Mouse (Mus musculus): ENCODE results near the gene Ptpn1. TPM values are rescaled to one million over a fixed set of nuclear protein-coding genes. Genes with fewer than 3 reads are reported as not detected.

Ptpn1 gene
- polyA plus RNA-seq, 1 experiment from 2014 or later = 96.9 TPM

GRCm38 (mm10) chr2:167903242-167903952 lies 28.5 kb upstream of the Ptpn1 start:
- WGBS = 85% methylated on average over 11 of the region's 11 CpGs
- Histone ChIP-seq H3K4me1 (peaks cover 8% of the 10 kb centered on the region), H3K9ac (no peak overlapping the region), H3K27me3 (peaks cover 6% of the 10 kb centered on the region), H3K4me2 (replicated peaks) (no peak overlapping the region), H3K9me3 (replicated peaks) (no peaks in the 10 kb centered on the region), H3K27ac (no peak overlapping the region), H3K36me3 (no peaks in the 10 kb centered on the region), H3K4me3 (no peak overlapping the region)
- no peak for ATAC-seq (ENCODE audit: low FRiP score)

- Histone ChIP-seq H3K9ac (no peak overlapping the region), H3K27ac (no peak overlapping the region), H3K4me3 (no peak overlapping the region), H3K9me3 (replicated peaks) (no peaks in the 10 kb centered on the region), H3K4me2 (replicated peaks) (no peak overlapping the region), H3K27me3 (peaks cover 6% of the 10 kb centered on the region), H3K4me1 (peaks cover 6% of the 10 kb centered on the region), H3K36me3 (no peaks in the 10 kb centered on the region)
- 84% methylated on average over 12 of the region's 12 CpGs for WGBS
- ATAC-seq (ENCODE audit: low FRiP score) = no peak
Measured at GRCm38 (mm10) chr2:167904621-167905367, 27.1 kb upstream of the Ptpn1 start.

GRCm38 (mm10) chr2:167905561-167905960 lies 26.3 kb upstream of the Ptpn1 start:
- WGBS = 54% methylated on average over 8 of the region's 8 CpGs
- no peaks in the 10 kb centered on the region for H3K4me1 ChIP-seq
- H3K27ac ChIP-seq = no peak overlapping the region
- H3K4me3 ChIP-seq = no peak overlapping the region
- H3K9me3 ChIP-seq (replicated peaks) = no peaks in the 10 kb centered on the region
- H3K27me3 ChIP-seq = peaks cover 6% of the 10 kb centered on the region
- no peaks in the 10 kb centered on the region for H3K36me3 ChIP-seq
- no peak overlapping the region for H3K9ac ChIP-seq
- ATAC-seq (ENCODE audit: low FRiP score) = no peak
- no peak overlapping the region for H3K4me2 ChIP-seq (replicated peaks)

- H3K36me3 ChIP-seq = no peaks in the 10 kb centered on the region
- no peak overlapping the region for H3K27ac ChIP-seq
- H3K4me2 ChIP-seq (replicated peaks) = no peak overlapping the region
- H3K9me3 ChIP-seq (replicated peaks) = no peaks in the 10 kb centered on the region
- no peak overlapping the region for H3K4me3 ChIP-seq
- no peaks in the 10 kb centered on the region for H3K4me1 ChIP-seq
- no peak overlapping the region for H3K9ac ChIP-seq
- peaks cover 6% of the 10 kb centered on the region for H3K27me3 ChIP-seq
- ATAC-seq (ENCODE audit: low FRiP score) = no peak
Measured at GRCm38 (mm10) chr2:167906729-167907128, 25.1 kb upstream of the Ptpn1 start.

- Histone ChIP-seq H3K9me3 (replicated peaks) (no peaks in the 10 kb centered on the region), H3K4me3 (no peak overlapping the region), H3K9ac (no peak overlapping the region), H3K4me2 (replicated peaks) (no peak overlapping the region), H3K27me3 (no peaks in the 10 kb centered on the region), H3K4me1 (no peaks in the 10 kb centered on the region), H3K27ac (no peak overlapping the region), H3K36me3 (no peaks in the 10 kb centered on the region)
- 76% methylated on average over 11 of the region's 11 CpGs for WGBS
- ATAC-seq (ENCODE audit: low FRiP score) = no peak
Measured at GRCm38 (mm10) chr2:167909531-167910177, 22.2 kb upstream of the Ptpn1 start.

- Histone ChIP-seq H3K27ac (no peak overlapping the region), H3K4me1 (no peaks in the 10 kb centered on the region), H3K4me2 (replicated peaks) (no peak overlapping the region), H3K4me3 (no peak overlapping the region), H3K36me3 (no peaks in the 10 kb centered on the region), H3K9ac (no peak overlapping the region), H3K27me3 (no peaks in the 10 kb centered on the region), H3K9me3 (replicated peaks) (no peaks in the 10 kb centered on the region)
- 72% methylated on average over 3 of the region's 3 CpGs for WGBS
- ATAC-seq (ENCODE audit: low FRiP score) = no peak
Measured at GRCm38 (mm10) chr2:167910178-167910540, 21.7 kb upstream of the Ptpn1 start.

GRCm38 (mm10) chr2:167911511-167911910 lies 20.3 kb upstream of the Ptpn1 start:
- Histone ChIP-seq H3K36me3 (no peaks in the 10 kb centered on the region), H3K9me3 (replicated peaks) (no peaks in the 10 kb centered on the region), H3K27me3 (no peaks in the 10 kb centered on the region), H3K4me3 (no peak overlapping the region), H3K4me1 (no peaks in the 10 kb centered on the region), H3K9ac (no peak overlapping the region), H3K4me2 (replicated peaks) (no peak overlapping the region), H3K27ac (no peak overlapping the region)
- ATAC-seq (ENCODE audit: low FRiP score) = no peak
- 94% methylated on average over 5 of the region's 5 CpGs for WGBS

GRCm38 (mm10) chr2:167919081-167919480 lies 12.8 kb upstream of the Ptpn1 start:
- Histone ChIP-seq H3K4me3 (no peak overlapping the region), H3K4me1 (no peaks in the 10 kb centered on the region), H3K9ac (no peak overlapping the region), H3K36me3 (no peaks in the 10 kb centered on the region), H3K4me2 (replicated peaks) (no peak overlapping the region), H3K27ac (no peak overlapping the region), H3K27me3 (no peaks in the 10 kb centered on the region), H3K9me3 (replicated peaks) (no peaks in the 10 kb centered on the region)
- WGBS = 52% methylated on average over 1 of the region's 1 CpGs
- ATAC-seq (ENCODE audit: low FRiP score) = no peak

- no peaks in the 10 kb centered on the region for H3K36me3 ChIP-seq
- no peak overlapping the region for H3K4me2 ChIP-seq (replicated peaks)
- WGBS = 70% methylated on average over 11 of the region's 11 CpGs
- ATAC-seq (ENCODE audit: low FRiP score) = no peak
- H3K9me3 ChIP-seq (replicated peaks) = no peaks in the 10 kb centered on the region
- H3K27me3 ChIP-seq = no peaks in the 10 kb centered on the region
- no peak overlapping the region for H3K9ac ChIP-seq
- no peak overlapping the region for H3K27ac ChIP-seq
- no peak overlapping the region for H3K4me3 ChIP-seq
- H3K4me1 ChIP-seq = peaks cover 4% of the 10 kb centered on the region
Measured at GRCm38 (mm10) chr2:167920041-167920440, 11.8 kb upstream of the Ptpn1 start.

- no peak for ATAC-seq (ENCODE audit: low FRiP score)
- Histone ChIP-seq H3K9me3 (replicated peaks) (no peaks in the 10 kb centered on the region), H3K4me3 (no peak overlapping the region), H3K36me3 (no peaks in the 10 kb centered on the region), H3K27ac (no peak overlapping the region), H3K4me1 (peaks cover 4% of the 10 kb centered on the region), H3K9ac (no peak overlapping the region), H3K27me3 (no peaks in the 10 kb centered on the region), H3K4me2 (replicated peaks) (no peak overlapping the region)
- WGBS = 85% methylated on average over 9 of the region's 9 CpGs
Measured at GRCm38 (mm10) chr2:167920960-167921495, 10.8 kb upstream of the Ptpn1 start.

GRCm38 (mm10) chr2:167921823-167922222 lies 10.0 kb upstream of the Ptpn1 start:
- no peak overlapping the region for H3K27ac ChIP-seq
- no peaks in the 10 kb centered on the region for H3K36me3 ChIP-seq
- H3K27me3 ChIP-seq = no peaks in the 10 kb centered on the region
- no peak overlapping the region for H3K9ac ChIP-seq
- H3K4me3 ChIP-seq = no peak overlapping the region
- H3K4me1 ChIP-seq = peaks cover 4% of the 10 kb centered on the region
- H3K4me2 ChIP-seq (replicated peaks) = no peak overlapping the region
- 87% methylated on average over 8 of the region's 8 CpGs for WGBS
- no peak for ATAC-seq (ENCODE audit: low FRiP score)
- no peaks in the 10 kb centered on the region for H3K9me3 ChIP-seq (replicated peaks)

- WGBS = 87% methylated on average over 5 of the region's 5 CpGs
- H3K4me3 ChIP-seq = no peak overlapping the region
- no peak overlapping the region for H3K4me2 ChIP-seq (replicated peaks)
- H3K36me3 ChIP-seq = no peaks in the 10 kb centered on the region
- peaks cover 4% of the 10 kb centered on the region for H3K4me1 ChIP-seq
- no peak overlapping the region for H3K9ac ChIP-seq
- ATAC-seq (ENCODE audit: low FRiP score) = no peak
- no peaks in the 10 kb centered on the region for H3K27me3 ChIP-seq
- no peak overlapping the region for H3K27ac ChIP-seq
- no peaks in the 10 kb centered on the region for H3K9me3 ChIP-seq (replicated peaks)
Measured at GRCm38 (mm10) chr2:167924011-167924410, 7.8 kb upstream of the Ptpn1 start.

Measured in hindbrain, embryonic 12.5 days (tissue).